Mouse (Mus musculus) midbrain, embryonic 14.5 days (tissue): ENCODE results near the gene Slc39a12. TPM values are rescaled to one million over a fixed set of nuclear protein-coding genes. Genes with fewer than 3 reads are reported as not detected.

Experiments
- ATAC-seq: fragments of 200-750 bp; cut with Nextera tagmentation; 2 replicates; pipeline ENCODE4 v1.8.0; 2017; ENCODE audit warnings: moderate number of reproducible peaks, moderate library complexity; ENCODE audit not compliant: low FRiP score, low TSS enrichment
- DNase-seq: peaks from one replicate; pipeline ENCODE4 v3.0.0-alpha.2; 2015
- H3K27ac ChIP-seq: fragments of 300-500 bp; sonication (generic); replicated peaks from 2 replicates; pipeline ENCODE4 v1.5.1; 2014; ENCODE audit warnings: mild to moderate bottlenecking, low read depth, low read length, moderate library complexity
- H3K27me3 ChIP-seq: fragments of 300-500 bp; sonication (generic); 2 replicates; pipeline ENCODE4 v1.6.1; 2014; ENCODE audit warnings: low read length, control low read depth, mixed read lengths; ENCODE audit not compliant: control insufficient read depth, insufficient read depth
- H3K36me3 ChIP-seq: fragments of 300-500 bp; sonication (generic); 2 replicates; pipeline ENCODE4 v1.6.1; 2014; ENCODE audit warnings: low read length, control low read depth; ENCODE audit not compliant: control insufficient read depth, insufficient read depth
- H3K4me1 ChIP-seq: fragments of 300-500 bp; sonication (generic); 2 replicates; pipeline ENCODE4 v1.6.1; 2014; ENCODE audit warnings: mild to moderate bottlenecking, antibody characterized with exemption, low read length, control low read depth; ENCODE audit not compliant: control insufficient read depth, insufficient read depth
- H3K4me2 ChIP-seq: fragments of 300-500 bp; sonication (generic); 2 replicates; pipeline ENCODE4 v1.6.1; 2014; ENCODE audit warnings: mild to moderate bottlenecking, low read length, moderate library complexity
- H3K4me3 ChIP-seq: fragments of 300-500 bp; sonication (generic); replicated peaks from 2 replicates; pipeline ENCODE4 v1.5.1; 2014; ENCODE audit warnings: low read depth, low read length
- H3K9ac ChIP-seq: fragments of 300-500 bp; sonication (generic); replicated peaks from 2 replicates; pipeline ENCODE4 v1.6.1; 2014; ENCODE audit warnings: mild to moderate bottlenecking, low read length, moderate library complexity
- H3K9me3 ChIP-seq: fragments of 300-500 bp; sonication (generic); 2 replicates; pipeline ENCODE4 v1.6.1; 2016; ENCODE audit warnings: low read length, control low read depth, mixed read lengths; ENCODE audit not compliant: control insufficient read depth
- WGBS: fragments of 180-500 bp; shearing (Covaris S2); extraction: QIAGEN DNeasy Blood & Tissue Kit; methylation state at CpG from one replicate; pipeline ENCODE4 v1.1.7; 2014; 5-methylcytosine and 5-hydroxymethylcytosine counted together
- polyA plus RNA-seq: library from polyadenylated mRNA; unstranded; fragments of >200 nt; fragmentation: Nextera tagmentation; extraction: Ambion mirVana; gene quantifications from 2 replicates; pipeline ENCODE4 v1.2.1, GENCODE M21; 2014

Gene Slc39a12
- polyA plus RNA-seq, 1 experiment from 2014 or later: 2.8 TPM

DNA sequence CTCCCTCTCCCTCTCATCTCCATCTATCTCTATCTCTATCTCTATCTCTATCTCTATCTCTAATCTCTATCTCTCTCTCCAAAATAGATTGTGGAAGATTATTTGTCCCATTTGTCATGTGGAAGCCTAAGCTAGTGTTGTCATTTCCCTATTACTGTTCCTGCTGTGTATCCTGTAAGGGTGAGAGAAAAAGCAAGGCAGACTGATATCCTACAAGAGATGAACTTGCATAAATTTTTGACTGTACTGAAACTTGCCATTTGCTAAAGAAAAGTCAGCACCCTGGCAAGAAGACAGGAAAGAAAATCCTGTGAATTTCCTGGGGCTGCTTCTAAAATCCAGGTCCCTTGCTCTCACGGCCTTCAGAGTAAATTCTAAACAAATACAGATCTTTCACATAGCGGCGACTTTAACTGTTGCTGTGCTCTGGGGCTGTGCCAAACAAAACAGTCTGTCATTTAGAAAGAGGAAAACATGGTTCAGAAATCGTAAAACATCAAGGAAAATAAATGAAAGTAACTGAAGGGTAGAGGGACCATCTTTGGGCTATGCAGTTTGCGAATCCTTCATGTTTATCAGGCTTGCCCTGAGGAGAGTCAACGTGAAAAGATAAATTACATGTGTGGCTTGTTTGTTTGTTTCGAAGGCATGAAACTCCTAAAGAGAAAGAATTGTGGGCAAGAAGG is 67.0 kb downstream of the Slc39a12 start:
- H3K36me3 ChIP-seq: no peaks in the 10 kb centered on the region
- no peak overlapping the region for H3K27ac ChIP-seq
- H3K4me2 ChIP-seq: no peak overlapping the region
- DNase-seq (no peak), ATAC-seq (no peak)
- H3K27me3 ChIP-seq: no peaks in the 10 kb centered on the region
- no peak overlapping the region for H3K4me3 ChIP-seq
- no peaks in the 10 kb centered on the region for H3K9me3 ChIP-seq
- WGBS: 83% methylated on average over 7 of the region's 7 CpGs
- no peaks in the 10 kb centered on the region for H3K4me1 ChIP-seq
- H3K9ac ChIP-seq: no peak overlapping the region

DNA sequence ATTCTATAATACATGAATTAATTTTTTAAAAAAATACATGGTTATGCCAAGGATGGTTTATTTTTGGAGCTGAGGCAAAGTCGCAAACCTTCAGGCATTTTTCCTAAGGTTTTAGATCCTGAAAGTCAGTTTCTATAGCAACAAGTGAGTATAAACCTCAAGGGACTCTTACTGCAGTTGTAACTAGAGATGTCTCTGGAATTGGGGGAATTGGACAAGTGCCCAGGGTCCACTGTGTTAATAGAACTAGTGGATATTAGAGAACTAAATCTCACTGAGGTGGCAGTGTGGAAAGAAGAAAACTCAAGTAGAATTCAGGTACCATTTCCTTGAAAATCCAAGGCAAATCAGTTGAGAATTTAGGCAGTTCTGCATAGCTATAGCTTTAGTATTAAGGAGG is 76.3 kb downstream of the Slc39a12 start:
- Histone ChIP-seq H3K4me3 (no peak overlapping the region), H3K4me1 (no peaks in the 10 kb centered on the region), H3K9me3 (no peaks in the 10 kb centered on the region), H3K9ac (no peak overlapping the region), H3K4me2 (no peak overlapping the region), H3K36me3 (no peaks in the 10 kb centered on the region), H3K27me3 (no peaks in the 10 kb centered on the region), H3K27ac (no peak overlapping the region)
- DNase-seq: peak; percentile 30
- no peak for ATAC-seq
- WGBS: 74% methylated on average over 1 of the region's 1 CpGs

DNA sequence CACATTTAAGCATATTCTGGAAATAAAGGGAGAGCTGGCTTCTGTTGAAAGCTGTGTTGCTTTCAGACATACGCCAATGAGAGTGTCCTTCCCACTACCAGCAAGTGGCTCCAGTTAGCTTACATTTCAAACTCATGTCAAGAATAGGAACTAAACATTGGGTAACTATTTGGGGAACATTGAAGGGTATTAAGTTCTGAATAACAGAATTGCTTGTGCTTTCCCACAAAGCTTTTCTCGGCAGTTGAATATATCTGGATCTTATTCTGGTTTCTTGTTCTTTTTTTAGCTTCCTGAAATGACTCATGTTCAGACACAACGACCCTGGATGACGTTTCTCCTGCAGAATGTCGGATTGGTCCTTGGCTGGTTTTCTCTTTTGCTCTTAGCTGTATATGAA is 106.0 kb downstream of the Slc39a12 start:
- Histone ChIP-seq H3K4me1 (no peaks in the 10 kb centered on the region), H3K27me3 (no peaks in the 10 kb centered on the region), H3K27ac (no peak overlapping the region), H3K9me3 (no peaks in the 10 kb centered on the region), H3K36me3 (no peaks in the 10 kb centered on the region), H3K4me2 (no peak overlapping the region), H3K9ac (no peak overlapping the region), H3K4me3 (no peak overlapping the region)
- ATAC-seq (no peak), DNase-seq (no peak)
- 87% methylated on average over 5 of the region's 5 CpGs for WGBS

DNA sequence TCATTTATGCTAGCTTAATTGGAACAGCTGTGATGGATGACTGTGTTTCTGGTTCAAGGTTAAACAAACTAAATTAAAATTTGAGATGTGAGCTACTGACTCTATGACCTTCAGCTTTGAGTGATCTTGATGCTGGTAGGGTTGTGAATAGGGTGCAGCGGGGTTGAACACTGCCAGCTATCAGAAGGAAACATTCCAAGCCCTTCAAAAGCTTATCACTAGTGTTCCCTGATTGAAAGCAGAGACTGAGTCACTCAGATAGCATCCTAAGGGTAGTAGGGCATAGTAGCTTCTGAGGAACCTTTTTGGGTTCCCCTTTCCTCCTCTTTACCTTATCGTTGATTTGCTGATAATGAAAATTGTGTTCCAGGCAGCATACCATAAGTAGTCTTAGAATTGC is 108.0 kb downstream of the Slc39a12 start:
- DNase-seq: no peak
- WGBS: 91% methylated on average over 2 of the region's 2 CpGs
- Histone ChIP-seq H3K4me2 (no peak overlapping the region), H3K27ac (no peak overlapping the region), H3K4me1 (no peaks in the 10 kb centered on the region), H3K4me3 (no peak overlapping the region), H3K9ac (no peak overlapping the region), H3K36me3 (no peaks in the 10 kb centered on the region), H3K27me3 (no peaks in the 10 kb centered on the region), H3K9me3 (no peaks in the 10 kb centered on the region)
- no peak for ATAC-seq

DNA sequence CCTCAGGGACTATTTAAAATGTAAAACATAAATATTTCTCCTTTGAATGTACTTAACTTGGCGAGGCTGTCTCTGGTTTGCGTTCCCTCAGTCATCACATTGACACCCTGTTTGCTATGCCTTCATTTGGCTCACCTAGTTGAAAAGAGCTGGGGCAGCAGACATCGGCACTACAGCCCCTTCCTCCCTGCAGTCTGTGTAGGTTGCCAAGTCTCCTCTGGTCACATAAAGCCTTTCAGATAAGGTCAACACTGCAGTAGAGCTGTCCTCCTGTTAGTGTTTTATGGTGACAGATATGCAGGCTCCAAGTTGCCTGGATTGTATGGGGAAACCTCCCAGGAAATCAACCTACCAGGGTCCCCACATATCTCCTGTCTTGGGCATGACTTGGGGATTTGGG is 114.4 kb downstream of the Slc39a12 start:
- Histone ChIP-seq H3K4me2 (no peak overlapping the region), H3K9me3 (no peaks in the 10 kb centered on the region), H3K4me3 (no peak overlapping the region), H3K9ac (no peak overlapping the region), H3K27ac (no peak overlapping the region), H3K36me3 (no peaks in the 10 kb centered on the region), H3K4me1 (no peaks in the 10 kb centered on the region), H3K27me3 (no peaks in the 10 kb centered on the region)
- ATAC-seq (no peak), DNase-seq (no peak)
- WGBS: 86% methylated on average over 3 of the region's 3 CpGs

DNA sequence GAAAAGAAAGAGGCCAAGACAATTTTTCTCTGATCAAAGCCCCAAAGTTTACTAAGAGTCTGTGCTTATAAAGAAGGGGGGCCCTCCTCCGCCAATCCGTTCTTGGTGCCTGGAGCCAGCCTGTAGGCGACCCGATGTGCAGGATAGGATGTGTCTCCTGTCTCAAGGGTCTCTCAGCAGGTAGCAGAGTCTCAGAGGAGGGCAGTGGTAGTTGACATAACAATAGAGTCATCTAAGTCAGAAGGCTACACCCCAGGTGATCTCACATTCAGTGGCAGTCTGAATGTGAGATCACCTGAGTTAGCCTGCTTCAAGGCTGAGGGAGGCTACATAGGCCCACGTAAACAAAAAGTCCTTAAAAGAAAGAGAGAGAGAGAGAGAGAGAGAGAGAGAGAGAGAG is 130.1 kb downstream of the Slc39a12 start:
- 48% methylated on average over 5 of the region's 5 CpGs for WGBS
- Histone ChIP-seq H3K4me3 (no peak overlapping the region), H3K27me3 (no peaks in the 10 kb centered on the region), H3K9me3 (peaks cover 10% of the 10 kb centered on the region), H3K36me3 (no peaks in the 10 kb centered on the region), H3K4me2 (no peak overlapping the region), H3K9ac (no peak overlapping the region), H3K4me1 (no peaks in the 10 kb centered on the region), H3K27ac (no peak overlapping the region)
- no peak for DNase-seq
- no peak for ATAC-seq

DNA sequence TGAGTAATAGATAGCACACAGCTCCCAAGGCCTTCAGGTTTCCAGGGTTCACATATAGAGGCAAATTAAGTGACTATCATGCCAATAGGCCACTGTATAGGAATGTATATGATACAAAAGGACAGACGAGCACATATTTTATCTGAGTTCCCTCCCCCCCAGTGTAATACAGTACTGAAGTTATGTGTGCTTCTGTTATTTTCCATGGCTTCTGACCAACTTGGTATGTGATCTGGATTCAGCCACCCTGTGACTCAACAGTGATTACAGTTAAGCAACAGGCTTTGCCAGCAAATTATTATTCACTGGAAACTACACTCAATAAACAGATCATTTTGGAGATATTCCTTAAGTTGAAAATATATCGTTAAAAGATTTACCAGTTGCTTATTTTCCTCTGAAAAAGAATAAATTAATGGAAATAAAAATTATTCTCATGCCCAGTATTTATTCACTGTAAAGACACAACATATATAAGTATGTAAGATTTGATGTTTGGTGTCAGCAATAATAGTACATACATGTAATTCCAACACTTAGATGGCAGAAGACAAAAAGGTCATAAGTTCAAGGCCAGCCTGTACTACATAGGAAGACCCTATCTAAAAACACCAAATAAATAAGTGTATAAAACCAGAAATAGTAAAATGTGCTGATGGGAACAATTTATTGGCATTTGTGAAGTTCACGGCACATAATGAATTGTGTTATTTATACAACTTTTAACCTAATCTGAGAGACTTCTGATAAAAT is 146.4 kb downstream of the Slc39a12 start:
- Histone ChIP-seq H3K9me3 (no peaks in the 10 kb centered on the region), H3K4me3 (no peak overlapping the region), H3K27ac (no peak overlapping the region), H3K36me3 (no peaks in the 10 kb centered on the region), H3K4me2 (no peak overlapping the region), H3K9ac (no peak overlapping the region), H3K27me3 (no peaks in the 10 kb centered on the region; the same call in 1 of the 2 replicates), H3K4me1 (peaks cover 9% of the 10 kb centered on the region; the same call in 1 of the 2 replicates)
- DNase-seq: no peak
- WGBS: 79% methylated on average over 3 of the region's 3 CpGs
- no peak for ATAC-seq

DNA sequence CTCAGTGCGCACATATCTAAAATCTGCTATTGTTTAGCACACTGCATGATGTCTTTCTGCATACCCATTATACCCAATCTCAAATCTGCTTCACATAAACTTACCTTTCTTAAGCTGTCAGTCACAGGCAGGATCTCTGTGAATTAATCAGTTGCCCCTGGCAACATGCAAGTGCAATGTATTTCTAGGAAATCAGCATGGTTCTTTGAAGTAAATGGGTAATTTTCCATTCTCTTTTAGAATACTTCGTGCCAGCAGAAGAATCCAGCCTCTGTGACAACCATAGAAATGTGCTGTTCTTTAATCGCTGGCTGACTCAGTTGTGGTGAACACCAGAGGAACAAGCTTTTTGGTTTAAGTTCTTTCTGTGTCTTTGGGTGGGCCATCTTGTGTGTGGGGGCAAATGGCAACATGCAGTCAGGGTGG is 147.1 kb downstream of the Slc39a12 start:
- peak; percentile 74 for DNase-seq
- Histone ChIP-seq H3K4me2 (no peak overlapping the region), H3K4me3 (no peak overlapping the region), H3K9me3 (no peaks in the 10 kb centered on the region), H3K4me1 (peaks cover 9% of the 10 kb centered on the region; the same call in 1 of the 2 replicates), H3K9ac (no peak overlapping the region), H3K27me3 (no peaks in the 10 kb centered on the region; the same call in 1 of the 2 replicates), H3K27ac (no peak overlapping the region), H3K36me3 (no peaks in the 10 kb centered on the region)
- peak; percentile 85 for ATAC-seq
- WGBS: 6% methylated on average over 3 of the region's 3 CpGs

DNA sequence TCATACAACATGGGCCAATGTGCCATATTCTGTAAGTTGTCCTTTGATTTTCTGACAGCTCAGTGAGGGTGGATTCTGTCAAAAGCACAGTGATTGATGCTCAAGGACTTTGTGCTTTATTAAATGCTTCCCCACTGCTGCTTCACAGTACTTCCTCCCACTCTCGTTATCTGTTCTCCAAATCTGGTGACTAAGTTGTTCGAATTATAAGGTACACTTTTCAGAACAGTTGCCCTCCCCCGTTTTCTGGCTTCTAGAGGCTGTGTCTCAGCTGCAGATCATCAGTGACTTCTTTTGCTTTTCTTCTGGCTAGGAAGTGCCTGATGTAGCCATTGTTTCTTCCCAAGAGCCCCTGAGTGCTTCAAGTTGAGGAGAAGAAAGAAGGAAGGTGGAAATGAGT is 149.7 kb downstream of the Slc39a12 start:
- Histone ChIP-seq H3K36me3 (no peaks in the 10 kb centered on the region), H3K4me1 (peaks cover 9% of the 10 kb centered on the region; the same call in 1 of the 2 replicates), H3K9ac (no peak overlapping the region), H3K27ac (no peak overlapping the region), H3K9me3 (no peaks in the 10 kb centered on the region), H3K27me3 (no peaks in the 10 kb centered on the region; the same call in 1 of the 2 replicates), H3K4me3 (no peak overlapping the region), H3K4me2 (no peak overlapping the region)
- ATAC-seq (no peak), DNase-seq (no peak)
- WGBS: 77% methylated on average over 3 of the region's 3 CpGs
